Mouse (Mus musculus) CD4-positive, CD25-positive, alpha-beta regulatory T cell, adult 2 months (primary cell): ENCODE results near the gene AC129217.1.

Experiments
- DNase-seq: peaks from one replicate; pipeline ENCODE4 v3.0.0-alpha.2; 2012; ENCODE audit warnings: low read depth, low spot score

Gene AC129217.1

GRCm38 (mm10) chr19:8870838-8871237 is 41.3 kb downstream of the AC129217.1 start:
- DNase-seq, result no peak

- DNase-seq, result peak; percentile 95
Measured at GRCm38 (mm10) chr19:8871267-8872186, 42.0 kb downstream of the AC129217.1 start, which contains the start of gene Ubxn1. Gene Ubxn1 (plus strand): TSS chr19:8871496.

DNA sequence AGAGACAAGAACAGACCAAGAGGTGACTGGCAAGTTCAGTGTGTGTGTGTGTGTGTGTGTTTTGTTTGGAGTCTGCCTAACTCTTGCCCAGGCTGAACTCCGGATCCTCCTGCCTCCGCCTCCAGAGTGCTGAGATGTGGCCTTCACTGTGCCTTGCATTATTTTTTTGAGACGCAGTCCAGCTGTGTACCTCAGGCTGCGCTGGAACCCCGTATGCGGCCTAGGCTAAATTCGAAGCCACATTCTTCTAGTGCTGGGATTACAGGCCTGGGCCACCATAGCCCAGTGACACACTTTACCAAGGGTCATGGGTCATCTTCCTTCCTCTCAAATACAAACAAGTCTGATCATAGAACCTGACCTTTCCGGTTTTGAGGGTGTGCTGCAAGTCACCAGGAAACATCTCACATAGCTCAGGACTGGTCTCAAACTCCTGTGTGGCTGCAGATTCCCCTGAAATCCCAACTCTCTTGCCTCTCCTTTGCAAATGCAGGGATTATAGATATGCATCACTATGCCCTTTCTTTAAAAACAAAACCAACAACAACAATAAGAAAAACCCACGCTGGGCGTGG is 42.8 kb downstream of the AC129217.1 start:
- DNase-seq, result no peak

GRCm38 (mm10) chr19:8875031-8875430 is 45.5 kb downstream of the AC129217.1 start:
- DNase-seq, result no peak

- peak; percentile 92 for DNase-seq
Measured at GRCm38 (mm10) chr19:8880311-8881033, 50.9 kb downstream of the AC129217.1 start, which contains the start of gene Uqcc3. Gene Uqcc3 (minus strand): TSS chr19:8880923.

GRCm38 (mm10) chr19:8881034-8881392 is 51.4 kb downstream of the AC129217.1 start:
- no peak for DNase-seq

- no peak for DNase-seq
Measured at GRCm38 (mm10) chr19:8883616-8884015, 54.0 kb downstream of the AC129217.1 start, which contains the start of the genes Lbhd1 and Gm49403. Gene Lbhd1 (plus strand): TSS chr19:8883732. Gene Gm49403 (plus strand): TSS chr19:8883930.

DNA sequence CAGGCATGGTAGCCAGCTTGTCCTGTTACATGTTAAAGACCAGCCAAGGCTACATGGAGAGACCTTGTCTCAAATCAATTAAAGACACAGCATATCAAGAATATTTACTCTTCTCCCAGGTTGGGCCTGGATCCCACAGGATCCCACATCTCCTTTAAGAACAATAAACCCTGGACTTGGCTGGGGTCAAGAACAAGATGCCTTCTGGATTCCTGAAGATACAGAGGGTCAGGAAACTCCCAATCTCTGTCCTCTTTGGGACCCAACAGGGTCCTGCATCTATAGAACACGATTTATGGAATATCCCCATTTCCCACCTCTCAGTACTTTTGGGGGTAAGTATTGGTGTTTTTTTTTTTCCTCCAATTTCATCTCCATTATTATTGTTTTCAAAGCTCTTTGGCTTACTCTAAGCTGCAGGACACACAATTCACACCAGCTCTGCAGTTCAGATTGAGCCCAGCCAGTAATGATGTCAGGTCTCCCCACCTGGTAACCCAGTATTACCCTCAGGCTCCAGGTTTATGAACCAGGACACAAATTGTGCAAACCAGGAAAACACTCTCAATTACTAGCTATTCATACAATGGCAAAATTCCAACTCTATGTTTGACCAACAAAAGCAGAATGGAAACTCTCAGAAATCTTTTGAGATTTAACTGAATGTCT is 57.5 kb downstream of the AC129217.1 start:
- DNase-seq, result no peak

DNA sequence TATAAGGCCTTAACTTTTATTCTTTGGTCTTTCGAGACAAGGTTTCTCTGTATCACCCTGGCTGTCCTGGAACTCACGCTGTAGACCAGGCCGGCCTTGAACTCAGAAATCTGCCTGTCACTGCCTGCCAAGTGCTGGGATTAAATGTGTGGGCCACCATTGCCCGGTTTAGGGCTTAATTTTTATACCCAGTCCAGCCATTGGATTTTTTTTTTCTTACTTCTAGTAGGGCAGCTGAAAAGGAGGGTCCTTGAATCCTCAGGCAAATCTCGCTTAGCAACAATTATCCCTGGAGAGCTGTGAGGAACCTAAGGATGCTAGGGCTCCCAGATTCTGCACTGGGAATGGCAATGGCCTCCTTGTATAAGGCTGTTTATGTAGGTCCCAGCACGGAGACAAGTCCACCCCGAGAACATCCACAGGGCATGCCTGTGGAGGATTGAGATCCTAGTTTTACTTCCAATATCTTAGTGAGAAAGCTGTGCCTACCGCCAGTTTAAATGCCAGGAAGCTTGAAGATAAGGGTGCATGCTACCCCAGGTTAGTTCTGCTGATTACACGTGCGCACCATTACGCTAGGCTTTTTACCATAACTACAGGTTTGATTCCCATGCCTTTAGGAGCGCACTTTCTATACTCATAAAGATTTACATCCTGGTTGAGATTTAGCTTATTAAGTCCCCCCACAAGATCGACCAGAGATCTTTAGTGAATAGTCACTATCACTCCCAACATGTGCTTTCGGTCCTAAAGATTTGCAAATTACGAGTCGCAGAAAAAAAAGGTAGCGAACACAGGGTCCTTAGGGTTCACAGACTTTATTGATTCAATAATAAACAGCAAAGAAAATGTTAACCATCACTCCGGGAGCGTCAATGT is 58.3 kb downstream of the AC129217.1 start:
- DNase-seq, result peak; percentile 20

DNA sequence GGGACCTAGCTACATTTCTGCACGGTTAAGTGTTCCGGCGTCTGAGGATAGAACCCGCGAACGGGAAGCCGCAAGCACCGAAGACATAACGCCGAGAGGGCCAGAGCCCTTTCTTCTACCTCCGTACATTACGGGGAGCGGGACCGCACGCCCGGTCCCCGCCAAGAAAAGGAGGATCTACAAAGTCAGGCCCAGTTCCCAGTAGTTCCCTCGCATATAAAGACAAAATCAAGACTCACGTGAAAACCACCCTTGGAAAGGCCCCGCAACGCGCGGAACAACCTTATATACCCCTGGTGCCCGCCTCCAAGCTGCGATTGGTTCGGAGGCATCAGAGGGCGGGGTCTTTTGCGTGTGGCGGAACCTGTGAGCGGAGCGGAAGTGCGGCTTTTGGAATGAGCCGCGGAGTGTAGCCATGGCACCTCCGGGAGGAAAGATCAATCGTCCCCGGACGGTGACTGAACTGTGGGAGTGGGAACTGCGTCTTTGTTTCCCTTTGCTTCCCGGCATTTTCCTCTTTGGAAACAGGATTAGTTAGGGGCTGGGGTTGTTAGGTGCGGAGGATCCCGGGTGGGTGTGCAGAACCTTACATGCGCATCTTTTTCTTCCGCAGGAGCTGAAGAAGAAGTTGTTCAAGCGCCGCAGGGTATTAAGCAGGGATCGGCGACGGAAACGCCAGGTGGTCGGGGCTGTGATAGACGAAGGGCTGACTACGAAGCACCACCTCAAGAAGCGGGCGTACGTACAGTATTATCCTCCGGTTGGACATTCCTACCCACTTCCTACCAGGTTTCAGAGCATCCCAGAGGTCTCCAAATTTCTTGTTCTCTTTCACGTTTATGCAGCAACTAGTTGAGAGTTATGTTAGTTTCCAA is 59.2 kb downstream of the AC129217.1 start, which contains the start of the genes 1810009A15Rik and Gm49416:
TSS of gene 1810009A15Rik (plus strand) at position 343 of the 875 bp plus-strand sequence.
TSS of gene Gm49416 (plus strand) at position 416 of the 875 bp plus-strand sequence.
- DNase-seq, result peak; percentile 97
